In the genomic region with DNA sequence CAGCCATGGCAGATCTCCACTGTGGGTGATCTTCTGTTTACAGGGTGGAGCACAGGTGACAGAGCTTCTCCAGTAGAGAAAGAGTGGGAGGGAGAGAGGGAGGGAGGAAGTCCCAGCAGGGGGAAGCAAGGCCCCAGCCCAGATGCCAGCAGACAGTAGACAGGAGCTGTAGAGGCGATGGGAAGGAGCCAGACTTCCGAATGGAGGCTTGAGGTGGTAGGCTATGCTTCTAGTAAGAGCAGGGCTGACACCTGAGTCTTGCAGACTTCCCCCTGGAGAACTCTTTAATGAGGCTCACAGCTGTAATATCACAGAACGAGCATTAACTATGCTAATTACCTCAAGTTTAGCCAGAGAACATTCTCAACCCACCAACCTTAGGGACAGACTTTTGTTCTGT, we compare ENCODE assay signal across 24 mouse cellular contexts.
DNase-seq lines count a peak whose midpoint lies in the region; ATAC-seq and TF ChIP-seq lines count a peak whose summit lies in the region.
"Had no signal": no experiment of that assay in that cellular context is flagged by ENCODE, and none has a peak within 500 bp of the region (broad histone marks: within the 10 kb centered on the region; RNA-seq: fewer than 3 reads in every experiment).

No protein-coding gene starts in this region.

- no peak overlapping the region for H3K9ac ChIP-seq in intestine, embryonic 15.5 days
- H3K9ac ChIP-seq in intestine, postnatal 0 days (ENCODE audit: low read depth, low read length), result no peak overlapping the region
- no peak overlapping the region for H3K9ac ChIP-seq in embryonic facial prominence, embryonic 11.5 days (replicated peaks; ENCODE audit: low read length)
- H3K9ac ChIP-seq in limb, embryonic 12.5 days (replicated peaks), result no peak overlapping the region
- H3K9ac ChIP-seq: kidney, embryonic 15.5 days; limb, embryonic 15.5 days; liver, embryonic 14.5 days; lung, embryonic 14.5 days; midbrain, embryonic 13.5 days; stomach, embryonic 15.5 days had no signal

- H3K36me3 ChIP-seq in heart, embryonic 10.5 days, result no peaks in the 10 kb centered on the region
- no peaks in the 10 kb centered on the region for H3K36me3 ChIP-seq in intestine, embryonic 15.5 days
- no peaks in the 10 kb centered on the region for H3K36me3 ChIP-seq in intestine, postnatal 0 days (ENCODE audit: control insufficient read depth, insufficient read depth)
- H3K36me3 ChIP-seq in embryonic facial prominence, embryonic 11.5 days (replicated peaks; ENCODE audit: control insufficient read depth, insufficient read depth, low read depth, low read length), result no peaks in the 10 kb centered on the region
- no peaks in the 10 kb centered on the region for H3K36me3 ChIP-seq in limb, embryonic 12.5 days
- H3K36me3 ChIP-seq: G1E; kidney, embryonic 15.5 days; limb, embryonic 15.5 days; midbrain, embryonic 13.5 days; stomach, embryonic 15.5 days had no signal

- ATAC-seq in intestine, embryonic 15.5 days, result peak; percentile 25; the same call in 1 of the 2 replicates
- no peak for ATAC-seq in intestine, postnatal 0 days
- ATAC-seq in embryonic facial prominence, embryonic 11.5 days (replicated peaks; ENCODE audit: insufficient number of reproducible peaks, low FRiP score, low TSS enrichment, low read depth), result 0 out of 2 replicates have a peak, but pooled peaks have one; percentile 17
- no peak for ATAC-seq in limb, embryonic 12.5 days (ENCODE audit: insufficient number of reproducible peaks, insufficient read depth, low FRiP score, low TSS enrichment, low read depth)
- ATAC-seq: midbrain, embryonic 13.5 days had no signal

- no peak for DNase-seq in heart, embryonic 10.5 days (ENCODE audit: low spot score)
- DNase-seq in heart, adult 18-20 months, result no peak
- no peak for DNase-seq in embryonic facial prominence, embryonic 11.5 days (ENCODE audit: low spot score)
- no peak for DNase-seq in right cerebral cortex, postnatal 4 days
- DNase-seq: adrenal gland, adult 2 months; B cell, adult 2 months; cerebellum, adult 8-10 months; gastrocnemius, postnatal 36 days; kidney, adult 11 months; kidney, postnatal 4 days; lung, embryonic 14.5 days; right cerebral cortex, adult 18-20 months; thymus, postnatal 36 days had no signal

- WGBS in heart, embryonic 10.5 days, result 37% methylated on average over 3 of the region's 3 CpGs
- WGBS in intestine, embryonic 15.5 days, result 20% methylated on average over 3 of the region's 3 CpGs
- WGBS in intestine, postnatal 0 days, result 27% methylated on average over 3 of the region's 3 CpGs
- WGBS in embryonic facial prominence, embryonic 11.5 days, result 25% methylated on average over 3 of the region's 3 CpGs
- 16% methylated on average over 3 of the region's 3 CpGs for WGBS in limb, embryonic 12.5 days

- peak overlapping the region; percentile 56; the same call in 1 of the 2 replicates for H3K27ac ChIP-seq in heart, embryonic 10.5 days
- H3K27ac ChIP-seq in intestine, embryonic 15.5 days, result no peak overlapping the region
- no peak overlapping the region for H3K27ac ChIP-seq in intestine, postnatal 0 days (ENCODE audit: low read depth, low read length)
- no peak overlapping the region for H3K27ac ChIP-seq in embryonic facial prominence, embryonic 11.5 days (replicated peaks; ENCODE audit: low read depth, low read length)
- H3K27ac ChIP-seq in limb, embryonic 12.5 days, result 0 out of 2 replicates have a peak overlapping the region, but pooled peaks have one; percentile 29
- H3K27ac ChIP-seq: kidney, embryonic 15.5 days; limb, embryonic 15.5 days; liver, embryonic 14.5 days; midbrain, embryonic 13.5 days; stomach, embryonic 15.5 days had no signal

- TF ChIP-seq CTCF in intestine, postnatal 0 days (IDR thresholded peaks at IDR 0.05; ENCODE audit: low read depth), result no peak

- no peaks in the 10 kb centered on the region for H3K27me3 ChIP-seq in heart, embryonic 10.5 days (ENCODE audit: insufficient read depth, poor library complexity, severe bottlenecking)
- no peaks in the 10 kb centered on the region for H3K27me3 ChIP-seq in intestine, embryonic 15.5 days (replicated peaks)
- no peaks in the 10 kb centered on the region for H3K27me3 ChIP-seq in intestine, postnatal 0 days (replicated peaks; ENCODE audit: control insufficient read depth, insufficient read depth, low read length)
- no peaks in the 10 kb centered on the region for H3K27me3 ChIP-seq in embryonic facial prominence, embryonic 11.5 days (ENCODE audit: control insufficient read depth, insufficient read depth, low read length)
- H3K27me3 ChIP-seq in limb, embryonic 12.5 days, result 0 out of 2 replicates have a peak, but pooled peaks cover 4% of the 10 kb centered on the region
- H3K27me3 ChIP-seq: CH12.LX; kidney, embryonic 15.5 days; limb, embryonic 15.5 days; midbrain, embryonic 13.5 days; stomach, embryonic 15.5 days had no signal

- no peaks in the 10 kb centered on the region for H3K9me3 ChIP-seq in heart, embryonic 10.5 days
- no peaks in the 10 kb centered on the region for H3K9me3 ChIP-seq in intestine, embryonic 15.5 days
- no peaks in the 10 kb centered on the region for H3K9me3 ChIP-seq in intestine, postnatal 0 days (ENCODE audit: control insufficient read depth)
- H3K9me3 ChIP-seq in embryonic facial prominence, embryonic 11.5 days (replicated peaks; ENCODE audit: control insufficient read depth, low read length), result no peaks in the 10 kb centered on the region
- no peaks in the 10 kb centered on the region for H3K9me3 ChIP-seq in limb, embryonic 12.5 days
- H3K9me3 ChIP-seq: G1E; kidney, embryonic 15.5 days; limb, embryonic 15.5 days; midbrain, embryonic 13.5 days; stomach, embryonic 15.5 days had no signal

- H3K4me1 ChIP-seq in heart, embryonic 10.5 days, result peaks cover 52% of the 10 kb centered on the region
- peaks cover 3% of the 10 kb centered on the region; the same call in 1 of the 2 replicates for H3K4me1 ChIP-seq in intestine, embryonic 15.5 days (replicated peaks)
- H3K4me1 ChIP-seq in intestine, postnatal 0 days (replicated peaks; ENCODE audit: control insufficient read depth, insufficient read depth, low read length), result no peaks in the 10 kb centered on the region
- H3K4me1 ChIP-seq in embryonic facial prominence, embryonic 11.5 days (ENCODE audit: control insufficient read depth, insufficient read depth, low read length), result peaks cover 2% of the 10 kb centered on the region; the same call in 1 of the 2 replicates
- peaks cover 21% of the 10 kb centered on the region for H3K4me1 ChIP-seq in limb, embryonic 12.5 days (replicated peaks)

- no peak overlapping the region for H3K4me2 ChIP-seq in intestine, embryonic 15.5 days (replicated peaks)
- no peak overlapping the region for H3K4me2 ChIP-seq in intestine, postnatal 0 days (replicated peaks; ENCODE audit: low read depth)
- H3K4me2 ChIP-seq in embryonic facial prominence, embryonic 11.5 days (ENCODE audit: low read depth, low read length), result no peak overlapping the region
- no peak overlapping the region for H3K4me2 ChIP-seq in limb, embryonic 12.5 days
- H3K4me2 ChIP-seq: kidney, embryonic 15.5 days; limb, embryonic 15.5 days; lung, embryonic 14.5 days; midbrain, embryonic 13.5 days; stomach, embryonic 15.5 days had no signal

- no peak overlapping the region for H3K4me3 ChIP-seq in heart, embryonic 10.5 days
- H3K4me3 ChIP-seq in intestine, embryonic 15.5 days (replicated peaks), result no peak overlapping the region
- H3K4me3 ChIP-seq in intestine, postnatal 0 days (ENCODE audit: low read depth, low read length), result no peak overlapping the region
- no peak overlapping the region for H3K4me3 ChIP-seq in embryonic facial prominence, embryonic 11.5 days (ENCODE audit: low read depth, low read length)
- H3K4me3 ChIP-seq in limb, embryonic 12.5 days (replicated peaks), result no peak overlapping the region
- H3K4me3 ChIP-seq: erythroblast, embryonic 14.5 days; kidney, embryonic 15.5 days; limb, embryonic 15.5 days; midbrain, embryonic 13.5 days; stomach, embryonic 15.5 days had no signal

Comparison
In these comparisons a context has a peak if more than half of its experiments do, and no peak if none do; other contexts are left out.
1. ATAC-seq: peak in intestine, embryonic 15.5 days (single experiment) and embryonic facial prominence, embryonic 11.5 days (single experiment); none in intestine, postnatal 0 days (single experiment) and limb, embryonic 12.5 days (single experiment).
2. H3K27ac ChIP-seq: peak in heart, embryonic 10.5 days (single experiment) and limb, embryonic 12.5 days (single experiment); none in intestine, embryonic 15.5 days (single experiment), intestine, postnatal 0 days (single experiment) and embryonic facial prominence, embryonic 11.5 days (single experiment).